Mouse (Mus musculus) liver, postnatal 0 days (tissue): ENCODE data around the gene Ern1. TPM values are rescaled to one million over a fixed set of nuclear protein-coding genes. Genes with fewer than 3 reads are reported as not detected.
A peak's percentile ranks its signal among the peaks of the same experiment; 100 is the strongest.
"Not testable (repeated sequence)": the region's sequence is repeated elsewhere in the genome, so short reads cannot be mapped to it uniquely, and the experiment has no call there.

Source experiments
- ATAC-seq: fragments of 200-750 bp; cut with Nextera tagmentation; 2 replicates; pipeline ENCODE4 v1.8.0; 2017; ENCODE audit warnings: mild to moderate bottlenecking, moderate library complexity
- DNase-seq: peaks from one replicate; pipeline ENCODE4 v3.0.0-alpha.2; 2016
- H3K27ac ChIP-seq: fragments of 300-500 bp; sonication (generic); 2 replicates; pipeline ENCODE4 v1.5.1; 2014; ENCODE audit warnings: antibody characterized with exemption, moderate library complexity, mild to moderate bottlenecking, low read depth
- H3K27me3 ChIP-seq: fragments of 300-500 bp; sonication (generic); 2 replicates; pipeline ENCODE4 v1.6.1; 2014; ENCODE audit warnings: low read length, control low read depth, mixed read lengths; ENCODE audit not compliant: insufficient read depth
- H3K36me3 ChIP-seq: fragments of 300-500 bp; sonication (generic); replicated peaks from 2 replicates; pipeline ENCODE4 v1.6.1; 2014; ENCODE audit warnings: mild to moderate bottlenecking, control low read depth, low read length, moderate library complexity, mixed read lengths; ENCODE audit not compliant: insufficient read depth
- H3K4me1 ChIP-seq: fragments of 300-500 bp; sonication (generic); 2 replicates; pipeline ENCODE4 v1.6.1; 2014; ENCODE audit warnings: antibody characterized with exemption, mild to moderate bottlenecking, control low read depth; ENCODE audit not compliant: insufficient read depth
- H3K4me2 ChIP-seq: fragments of 300-500 bp; sonication (generic); 2 replicates; pipeline ENCODE4 v1.6.1; 2014; ENCODE audit warnings: low read depth, mild to moderate bottlenecking, low read length, moderate library complexity, mixed read lengths
- H3K4me3 ChIP-seq: fragments of 300-500 bp; sonication (generic); 2 replicates; pipeline ENCODE4 v1.5.1; 2014; ENCODE audit warnings: low read depth, low read length
- H3K9ac ChIP-seq: fragments of 300-500 bp; sonication (generic); replicated peaks from 2 replicates; pipeline ENCODE4 v1.6.1; 2014; ENCODE audit warnings: mild to moderate bottlenecking, moderate library complexity
- H3K9me3 ChIP-seq: fragments of 300-500 bp; sonication (generic); 2 replicates; pipeline ENCODE4 v1.6.1; 2016; ENCODE audit warnings: mild to moderate bottlenecking, control low read depth, low read length, mixed read lengths
- CTCF ChIP-seq: sonication (generic); IDR thresholded peaks from 2 replicates; pipeline ENCODE4 v1.5.1; 2016; ENCODE audit warnings: antibody characterized with exemption, low read depth
- EP300 ChIP-seq: IDR thresholded peaks from 2 replicates; pipeline ENCODE4 v1.6.1; 2016; ENCODE audit warnings: antibody characterized with exemption, low read depth, mild to moderate bottlenecking
- WGBS: fragments of 180-500 bp; shearing (Covaris S2); extraction: QIAGEN DNeasy Blood & Tissue Kit; methylation state at CpG from one replicate; pipeline ENCODE4 v1.1.7; 2014; ENCODE audit not compliant: insufficient replicate concordance; 5-methylcytosine and 5-hydroxymethylcytosine counted together
- polyA plus RNA-seq: library from polyadenylated mRNA; unstranded; fragments of >200 nt; fragmentation: Nextera tagmentation; extraction: Ambion mirVana; gene quantifications from 2 replicates; pipeline ENCODE4 v1.2.1, GENCODE M21; 2015

Gene Ern1
- polyA plus RNA-seq, 1 experiment from 2014 or later, result 2.9 TPM

GRCm38 (mm10) chr11:106461145-106461932 lies 26.3 kb downstream of the Ern1 start:
- Histone ChIP-seq H3K27ac (no peak overlapping the region; the same call in 1 of the 2 replicates), H3K4me1 (peaks cover 20% of the 10 kb centered on the region), H3K9ac (no peak overlapping the region), H3K9me3 (no peaks in the 10 kb centered on the region), H3K4me3 (no peak overlapping the region), H3K27me3 (no peaks in the 10 kb centered on the region), H3K36me3 (0 out of 2 replicates have a peak, but pooled peaks cover 4% of the 10 kb centered on the region), H3K4me2 (no peak overlapping the region)
- TF ChIP-seq CTCF, result no peak
- no peak for TF ChIP-seq EP300
- no peak for ATAC-seq
- WGBS, result 51% methylated on average over 5 of the region's 5 CpGs
- DNase-seq, result no peak

- Histone ChIP-seq H3K4me3 (no peak overlapping the region), H3K4me2 (no peak overlapping the region), H3K36me3 (0 out of 2 replicates have a peak, but pooled peaks cover 4% of the 10 kb centered on the region), H3K9ac (no peak overlapping the region), H3K27ac (no peak overlapping the region), H3K4me1 (peaks cover 20% of the 10 kb centered on the region), H3K9me3 (no peaks in the 10 kb centered on the region), H3K27me3 (no peaks in the 10 kb centered on the region)
- 65% methylated on average over 1 of the region's 1 CpGs for WGBS
- no peak for DNase-seq
- ATAC-seq, result no peak
- TF ChIP-seq EP300 (no peak), CTCF (no peak)
Measured at GRCm38 (mm10) chr11:106460671-106461070, 27.0 kb downstream of the Ern1 start.

GRCm38 (mm10) chr11:106458540-106458939 lies 29.1 kb downstream of the Ern1 start:
- TF ChIP-seq CTCF (no peak), EP300 (no peak)
- Histone ChIP-seq H3K9me3 (no peaks in the 10 kb centered on the region), H3K4me1 (peaks cover 12% of the 10 kb centered on the region; the same call in 1 of the 2 replicates), H3K27ac (no peak overlapping the region), H3K9ac (no peak overlapping the region), H3K27me3 (no peaks in the 10 kb centered on the region), H3K36me3 (0 out of 2 replicates have a peak, but pooled peaks cover 14% of the 10 kb centered on the region), H3K4me2 (no peak overlapping the region), H3K4me3 (no peak overlapping the region)
- ATAC-seq, result no peak
- WGBS, result 77% methylated on average over 4 of the region's 4 CpGs
- no peak for DNase-seq

GRCm38 (mm10) chr11:106443646-106444045 lies 44.0 kb downstream of the Ern1 start:
- Histone ChIP-seq H3K36me3 (0 out of 2 replicates have a peak, but pooled peaks cover 2% of the 10 kb centered on the region), H3K27me3 (no peaks in the 10 kb centered on the region), H3K9ac (no peak overlapping the region), H3K27ac (no peak overlapping the region), H3K4me3 (no peak overlapping the region), H3K4me2 (no peak overlapping the region), H3K9me3 (no peaks in the 10 kb centered on the region), H3K4me1 (peaks cover 13% of the 10 kb centered on the region)
- TF ChIP-seq CTCF (no peak), EP300 (no peak)
- 29% methylated on average over 3 of the region's 3 CpGs for WGBS
- DNase-seq (no peak), ATAC-seq (peak; percentile 22; the same call in 1 of the 2 replicates)

- DNase-seq, H3K27ac ChIP-seq, H3K36me3 ChIP-seq, H3K27me3 ChIP-seq, ATAC-seq, H3K9ac ChIP-seq, H3K4me3 ChIP-seq, H3K4me2 ChIP-seq, H3K9me3 ChIP-seq: not testable (repeated sequence)
- peaks cover 13% of the 10 kb centered on the region for H3K4me1 ChIP-seq
- TF ChIP-seq CTCF, result peak; percentile 23
- whole genome bisulfite sequencing, result 76% methylated on average over 2 of the region's 2 CpGs
Measured at GRCm38 (mm10) chr11:106442564-106442963, 45.1 kb downstream of the Ern1 start.

GRCm38 (mm10) chr11:106440318-106440717 lies 47.3 kb downstream of the Ern1 start:
- TF ChIP-seq EP300 (no peak), CTCF (no peak)
- peak overlapping the region; percentile 73 for H3K27ac ChIP-seq
- H3K9ac ChIP-seq, result no peak overlapping the region
- no peaks in the 10 kb centered on the region for H3K27me3 ChIP-seq
- H3K4me3 ChIP-seq, result no peak overlapping the region
- 84% methylated on average over 2 of the region's 2 CpGs for WGBS
- H3K9me3 ChIP-seq, result no peaks in the 10 kb centered on the region
- no peak overlapping the region for H3K4me2 ChIP-seq
- H3K4me1 ChIP-seq, result peaks cover 13% of the 10 kb centered on the region
- DNase-seq (no peak), ATAC-seq (no peak)
- no peaks in the 10 kb centered on the region for H3K36me3 ChIP-seq
